Comparison of ENCODE assay signal across 8 mouse cellular contexts in the genomic region with DNA sequence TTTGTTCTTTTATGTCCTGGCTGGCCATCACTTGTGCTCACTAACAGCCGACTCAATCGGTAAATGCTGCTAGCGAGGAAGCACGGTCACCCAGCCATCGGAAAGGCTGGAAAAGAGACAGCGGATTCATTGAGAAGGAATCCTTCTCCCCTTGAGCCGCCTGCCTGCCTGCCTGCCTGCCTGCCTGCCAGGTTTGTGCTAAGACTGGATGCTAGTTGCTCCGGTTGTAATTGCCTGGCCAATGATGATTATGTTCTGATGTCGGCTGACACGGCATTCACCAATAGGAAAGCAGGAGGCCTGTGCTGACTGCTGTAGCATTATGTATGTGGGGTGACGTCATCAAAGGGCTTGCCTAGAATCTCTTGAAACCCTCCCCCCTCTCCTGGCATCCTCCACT. TPM values are rescaled to one million over a fixed set of nuclear protein-coding genes. Genes with fewer than 3 reads are reported as not detected.
DNase-seq lines count a peak whose midpoint lies in the region; ATAC-seq and TF ChIP-seq lines count a peak whose summit lies in the region.

No protein-coding gene starts in this region.

- peak; percentile 91 for ATAC-seq in forebrain, embryonic 11.5 days (replicated peaks; ENCODE audit: low FRiP score)
- ATAC-seq in heart, postnatal 0 days (ENCODE audit: insufficient read depth, low read depth): peak; percentile 93
- peak; percentile 89 for ATAC-seq in liver, embryonic 16.5 days (ENCODE audit: low read depth)
- peak; percentile 90 for ATAC-seq in neural tube, embryonic 13.5 days (ENCODE audit: low read depth)

- peak overlapping the region; percentile 56 for H3K4me2 ChIP-seq in CH12.LX (ENCODE audit: insufficient read depth, low read depth, poor library complexity, severe bottlenecking)
- H3K4me2 ChIP-seq in forebrain, embryonic 11.5 days (ENCODE audit: low read depth, low read length, severe bottlenecking): peak overlapping the region; percentile 73
- H3K4me2 ChIP-seq in heart, postnatal 0 days (ENCODE audit: low read depth, low read length): peak overlapping the region; percentile 56
- H3K4me2 ChIP-seq in liver, embryonic 16.5 days (ENCODE audit: low read depth, low read length): peak overlapping the region; percentile 91
- peak overlapping the region; percentile 69 for H3K4me2 ChIP-seq in neural tube, embryonic 13.5 days

- H3K79me2 ChIP-seq in CH12.LX (replicated peaks; ENCODE audit: control insufficient read depth, extremely low read depth, insufficient read depth, poor library complexity, severe bottlenecking): no peaks in the 10 kb centered on the region

- TF ChIP-seq CTCF in CH12.LX (conservative IDR thresholded peaks at IDR 0.05 in 1 of 2, IDR thresholded peaks at IDR 0.05 in 1 of 2; ENCODE audit: low read depth in 2 of 2, low read length in 2 of 2): no peak
- no peak for TF ChIP-seq CTCF in heart, postnatal 0 days (IDR thresholded peaks at IDR 0.05; ENCODE audit: low read depth)
- no peak for TF ChIP-seq CTCF in testis, adult 2 months (IDR thresholded peaks at IDR 0.05; ENCODE audit: control insufficient read depth, insufficient read depth, insufficient replicate concordance, low read depth, low read length)

- H3K4me1 ChIP-seq in CH12.LX (ENCODE audit: control insufficient read depth in 1 of 2, insufficient read depth in 2 of 2): peaks cover 2 to 26% of the 10 kb centered on the region in 2 experiments; a peak in 2 of 4 replicates
- peaks cover 17% of the 10 kb centered on the region for H3K4me1 ChIP-seq in forebrain, embryonic 11.5 days (replicated peaks; ENCODE audit: control insufficient read depth, insufficient read depth, low read length)
- H3K4me1 ChIP-seq in heart, postnatal 0 days (ENCODE audit: control insufficient read depth, insufficient read depth): 0 out of 2 replicates have a peak, but pooled peaks cover 6% of the 10 kb centered on the region
- H3K4me1 ChIP-seq in liver, embryonic 16.5 days (ENCODE audit: control insufficient read depth, low read depth, low read length): peaks cover 16% of the 10 kb centered on the region
- peaks cover 54% of the 10 kb centered on the region for H3K4me1 ChIP-seq in neural tube, embryonic 13.5 days (replicated peaks)
- H3K4me1 ChIP-seq in testis, adult 2 months (ENCODE audit: control insufficient read depth, insufficient read depth, low read length): peaks cover 15% of the 10 kb centered on the region

- no peaks in the 10 kb centered on the region for H3K9me3 ChIP-seq in CH12.LX (replicated peaks; ENCODE audit: low read length)
- no peaks in the 10 kb centered on the region for H3K9me3 ChIP-seq in forebrain, embryonic 11.5 days (ENCODE audit: control insufficient read depth, low read length)
- no peaks in the 10 kb centered on the region for H3K9me3 ChIP-seq in heart, postnatal 0 days (replicated peaks; ENCODE audit: control insufficient read depth, low read length)
- H3K9me3 ChIP-seq in liver, embryonic 16.5 days (replicated peaks; ENCODE audit: control insufficient read depth, low read length): no peaks in the 10 kb centered on the region
- H3K9me3 ChIP-seq in neural tube, embryonic 13.5 days: no peaks in the 10 kb centered on the region

- DNase-seq in CH12.LX (ENCODE audit: extremely low read depth): peak; percentile 81
- peak; percentile 96 for DNase-seq in c-Kit-positive CD71-positive TER-119-negative erythroid progenitor cells, embryonic 14.5 days (ENCODE audit: low read depth)
- DNase-seq in forebrain, embryonic 11.5 days (ENCODE audit: low spot score): peak; percentile 89
- peak; percentile 99 for DNase-seq in heart, postnatal 0 days (ENCODE audit: low spot score)
- DNase-seq in kidney, postnatal 4 days: peak; percentile 80 to 87

- H3K27me3 ChIP-seq in CH12.LX (replicated peaks): no peaks in the 10 kb centered on the region
- no peaks in the 10 kb centered on the region for H3K27me3 ChIP-seq in forebrain, embryonic 11.5 days (ENCODE audit: control insufficient read depth, insufficient read depth, low read length)
- H3K27me3 ChIP-seq in heart, postnatal 0 days (ENCODE audit: control insufficient read depth, insufficient read depth, low read length): no peaks in the 10 kb centered on the region
- H3K27me3 ChIP-seq in liver, embryonic 16.5 days (ENCODE audit: control insufficient read depth, insufficient read depth, low read depth, low read length): no peaks in the 10 kb centered on the region
- H3K27me3 ChIP-seq in neural tube, embryonic 13.5 days: no peaks in the 10 kb centered on the region
- peaks cover 2% of the 10 kb centered on the region for H3K27me3 ChIP-seq in testis, adult 2 months (ENCODE audit: control insufficient read depth, insufficient read depth, low read length)

- TF ChIP-seq EP300 in CH12.LX (IDR thresholded peaks at IDR 0.05; ENCODE audit: low read length): no peak
- TF ChIP-seq EP300 in heart, postnatal 0 days (IDR thresholded peaks at IDR 0.05; ENCODE audit: low read depth): no peak

- dilution Hi-C loops in CH12.LX (cut with MboI; ENCODE audit: extremely low pct_ligation_motif_present, extremely low pct_unique_long_range_greater_than_20kb, low sequenced_read_pairs): no loop called here

- no peak for TF ChIP-seq RAD21 in CH12.LX (IDR thresholded peaks at IDR 0.05; ENCODE audit: low read depth, low read length)

- peak; percentile 68 for TF ChIP-seq POLR2A in CH12.LX (IDR thresholded peaks at IDR 0.05; ENCODE audit: low read depth, low read length)
- peak; percentile 25; the same call in 1 of the 2 replicates for TF ChIP-seq POLR2A in testis, adult 2 months (IDR thresholded peaks at IDR 0.05; ENCODE audit: control insufficient read depth, low read depth, low read length)

- H3K27ac ChIP-seq in CH12.LX (ENCODE audit: insufficient read depth, low read depth): no peak overlapping the region
- H3K27ac ChIP-seq in forebrain, embryonic 11.5 days (ENCODE audit: low read depth, low read length): peak overlapping the region; percentile 84
- peak overlapping the region; percentile 81 for H3K27ac ChIP-seq in heart, postnatal 0 days (ENCODE audit: low read depth)
- H3K27ac ChIP-seq in liver, embryonic 16.5 days (ENCODE audit: low read length): peak overlapping the region; percentile 79
- peak overlapping the region; percentile 98 for H3K27ac ChIP-seq in neural tube, embryonic 13.5 days (replicated peaks)
- H3K27ac ChIP-seq in testis, adult 2 months (ENCODE audit: control insufficient read depth, insufficient read depth, low read depth, low read length): no peak overlapping the region; the same call in 1 of the 2 replicates

- 0% methylated on average over 11 of the region's 11 CpGs for WGBS in forebrain, embryonic 11.5 days
- under 1% methylated on average over 11 of the region's 11 CpGs for WGBS in heart, postnatal 0 days
- WGBS in liver, embryonic 16.5 days (ENCODE audit: insufficient replicate concordance): 7% methylated on average over 11 of the region's 11 CpGs
- WGBS in neural tube, embryonic 13.5 days: under 1% methylated on average over 11 of the region's 11 CpGs

- peak overlapping the region; percentile 45; the same call in 1 of the 2 replicates for H3K9ac ChIP-seq in CH12.LX (ENCODE audit: insufficient read depth, low read depth)
- H3K9ac ChIP-seq in forebrain, embryonic 11.5 days (ENCODE audit: low read length): peak overlapping the region; percentile 44
- 0 out of 2 replicates have a peak overlapping the region, but pooled peaks have one; percentile 34 for H3K9ac ChIP-seq in heart, postnatal 0 days (replicated peaks; ENCODE audit: low read depth, low read length)
- peak overlapping the region; percentile 56 for H3K9ac ChIP-seq in liver, embryonic 16.5 days (ENCODE audit: low read depth, low read length)
- peak overlapping the region; percentile 98 for H3K9ac ChIP-seq in neural tube, embryonic 13.5 days

- peak overlapping the region in 1 of 3 experiments; percentile 11 for H3K4me3 ChIP-seq in CH12.LX (replicated peaks in 1 of 3; ENCODE audit: low read depth in 2 of 3, low read length in 2 of 3, poor library complexity in 1 of 3)
- peak overlapping the region; percentile 11; the same call in 1 of the 2 replicates for H3K4me3 ChIP-seq in forebrain, embryonic 11.5 days (ENCODE audit: low read depth, low read length)
- H3K4me3 ChIP-seq in heart, postnatal 0 days (ENCODE audit: low read depth, low read length): peak overlapping the region; percentile 30
- peak overlapping the region; percentile 51 for H3K4me3 ChIP-seq in liver, embryonic 16.5 days (ENCODE audit: low read depth, low read length)
- peak overlapping the region; percentile 94 for H3K4me3 ChIP-seq in neural tube, embryonic 13.5 days
- peak overlapping the region; percentile 6; the same call in 1 of the 2 replicates for H3K4me3 ChIP-seq in testis, adult 2 months (ENCODE audit: control insufficient read depth, low read depth, low read length)

- H3K36me3 ChIP-seq in CH12.LX (replicated peaks in 1 of 2; ENCODE audit: control insufficient read depth in 1 of 2, insufficient read depth in 1 of 2, low read length in 1 of 2): peaks cover 0 to 6% of the 10 kb centered on the region in 2 experiments
- no peaks in the 10 kb centered on the region for H3K36me3 ChIP-seq in forebrain, embryonic 11.5 days (ENCODE audit: control insufficient read depth, insufficient read depth, low read length)
- no peaks in the 10 kb centered on the region for H3K36me3 ChIP-seq in heart, postnatal 0 days (replicated peaks; ENCODE audit: control insufficient read depth, insufficient read depth, low read length)
- no peaks in the 10 kb centered on the region for H3K36me3 ChIP-seq in liver, embryonic 16.5 days (ENCODE audit: control insufficient read depth, insufficient read depth)
- H3K36me3 ChIP-seq in neural tube, embryonic 13.5 days: peaks cover 1% of the 10 kb centered on the region; the same call in 1 of the 2 replicates
- no peaks in the 10 kb centered on the region for H3K36me3 ChIP-seq in testis, adult 2 months (ENCODE audit: control insufficient read depth, insufficient read depth, low read length)

- in situ Hi-C loops in CH12.LX (cut with MboI; ENCODE audit: low pct_ligation_motif_present, low pct_unique_long_range_greater_than_20kb, low sequenced_read_pairs): no loop called here

TF ChIP-seq in CH12.LX, 34 proteins besides CTCF, POLR2A, EP300 and RAD21 (continues in another document):
- no peak for TF ChIP-seq ZC3H11A (IDR thresholded peaks at IDR 0.05; ENCODE audit: low read depth, low read length)
- TF ChIP-seq USF1 (IDR thresholded peaks at IDR 0.05; ENCODE audit: low read depth, low read length): peak; percentile 35
- TF ChIP-seq NELFE (IDR thresholded peaks at IDR 0.05; ENCODE audit: low read depth, low read length): peak; percentile 59

RNA-seq across cellular contexts. Expression of a gene that starts 4.0 kb away (rescaled TPM):
- total RNA-seq in CH12.LX (2012; rRNA removed): 1.7 and 2.1 TPM in 2 replicates
- total RNA-seq in CH12.LX (2014; rRNA removed): 6.1 and 6.8 TPM in 2 replicates
- polyA plus RNA-seq in CH12.LX (2012; ENCODE audit: insufficient read length, low read depth): 4.7 and 6.0 TPM in 2 replicates
- polyA plus RNA-seq in forebrain, embryonic 11.5 days (2014; fragmentation: Nextera tagmentation; extraction: Ambion mirVana): 39.9 and 43.6 TPM in 2 replicates
- 2.4 and 5.2 TPM in 2 replicates for total RNA-seq in heart, postnatal 0 days (2014; rRNA removed; ENCODE audit: low replicate concordance)
- polyA plus RNA-seq in heart, postnatal 0 days (2015; fragmentation: Nextera tagmentation; extraction: Ambion mirVana): 2.9 TPM in 2 replicates
- 11.0 and 15.0 TPM in 2 replicates for polyA plus RNA-seq in liver, embryonic 16.5 days (2015; fragmentation: Nextera tagmentation; extraction: Ambion mirVana)
- polyA plus RNA-seq in neural tube, embryonic 13.5 days (2015; fragmentation: Nextera tagmentation; extraction: Ambion mirVana): 30.4 and 30.8 TPM in 2 replicates
- polyA plus RNA-seq in testis, adult 2 months (2012; rRNA removed): 13.3 and 14.0 TPM in 2 replicates

Comparison
In these comparisons a context has a peak if more than half of its experiments do, and no peak if none do; other contexts are left out.
1. H3K27ac ChIP-seq: peak in forebrain, embryonic 11.5 days (single experiment), heart, postnatal 0 days (single experiment), liver, embryonic 16.5 days (single experiment) and neural tube, embryonic 13.5 days (single experiment); none in CH12.LX (single experiment) and testis, adult 2 months (single experiment).
2. H3K9ac ChIP-seq: peak in every context shown above with its lines; median percentile 98 in neural tube, embryonic 13.5 days; 56 in liver, embryonic 16.5 days; 45 in CH12.LX; 44 in forebrain, embryonic 11.5 days; 34 in heart, postnatal 0 days.
3. Peak in every context shown above with its lines, with median percentiles within 50 percentile points of each other: DNase-seq, H3K4me2 ChIP-seq and ATAC-seq.